Mouse (Mus musculus): Measurements from ENCODE around the gene Hsdl2. TPM values are rescaled to one million over a fixed set of nuclear protein-coding genes. Genes with fewer than 3 reads are reported as not detected.
A peak's percentile ranks its signal among the peaks of the same experiment; 100 is the strongest.
"Not testable (repeated sequence)": the region's sequence is repeated elsewhere in the genome, so short reads cannot be mapped to it uniquely, and the experiment has no call there.

Gene Hsdl2
- total RNA-seq, 2 experiments from 2014 or later = 253 to 276 TPM

DNA sequence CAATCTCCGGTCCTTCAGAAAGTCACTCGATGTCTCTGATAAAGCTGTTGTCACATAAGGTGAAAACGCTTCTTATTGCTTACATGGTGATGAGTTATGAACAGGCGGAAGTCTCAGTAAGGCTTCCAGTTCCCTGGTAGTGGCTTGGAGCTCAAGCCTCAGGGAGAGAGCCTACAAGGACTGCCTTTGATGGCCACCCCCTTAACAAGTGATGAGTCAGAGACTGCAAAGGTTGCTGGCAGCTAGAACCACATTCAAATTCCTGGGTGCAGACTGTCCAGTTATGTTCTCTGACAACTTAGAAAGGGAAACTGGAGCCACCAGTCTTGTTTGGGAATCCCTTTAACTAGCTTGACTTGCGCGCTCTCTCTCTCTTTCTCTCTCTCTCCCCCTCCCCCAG, 21.2 kb upstream of the Hsdl2 start:
- intact Hi-C loops (cut with DNase I) = no loop called here
- DNase-seq = no peak

DNA sequence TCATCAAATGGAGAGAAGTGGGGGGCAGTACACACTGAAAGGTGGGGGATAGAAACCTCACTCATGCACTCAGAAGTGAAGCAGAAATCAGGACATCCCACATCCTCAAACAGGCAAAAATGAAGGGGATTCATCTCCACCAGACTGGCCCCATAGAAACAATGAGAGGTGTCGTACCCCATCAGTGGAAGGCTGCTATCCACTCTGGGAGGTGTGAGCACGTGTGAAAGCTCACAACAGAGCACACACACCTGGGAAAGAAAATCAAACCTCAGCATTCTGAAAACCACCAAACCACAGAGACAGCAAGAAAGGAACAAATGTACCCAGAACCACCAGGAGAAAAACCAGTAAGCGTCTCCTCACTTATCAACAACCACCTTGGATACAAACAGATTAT, 17.2 kb upstream of the Hsdl2 start:
- DNase-seq = no peak
- intact Hi-C loops (cut with DNase I) = no loop called here

DNA sequence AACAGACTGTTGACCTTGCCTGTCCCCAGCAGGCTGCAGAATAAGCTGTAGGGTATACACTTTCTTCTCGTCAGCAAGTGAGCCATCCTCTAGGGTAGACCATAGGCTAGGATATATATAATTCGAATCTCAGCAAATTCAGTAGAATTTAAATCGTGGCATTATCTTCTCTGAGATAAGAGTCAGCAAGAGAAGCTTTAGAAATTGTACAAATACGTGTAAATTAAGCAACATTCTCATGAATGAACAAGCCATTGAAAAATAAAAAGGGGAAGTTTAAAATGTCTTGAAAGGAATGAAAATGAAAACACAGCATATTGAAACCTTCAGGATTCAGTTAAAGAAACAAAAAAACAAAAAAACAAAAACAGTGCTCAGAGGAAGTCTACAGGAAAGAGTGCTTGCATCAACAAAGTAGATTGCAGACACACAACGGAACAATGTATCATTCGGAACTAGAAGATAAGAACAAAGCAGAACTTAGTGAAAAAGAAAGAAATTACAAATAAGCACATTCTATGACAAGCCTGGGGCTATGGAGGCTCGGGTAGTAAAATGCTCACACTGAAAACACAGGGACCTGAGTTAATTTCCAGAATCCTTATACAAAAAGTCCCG, 15.7 kb upstream of the Hsdl2 start:
- DNase-seq = no peak
- intact Hi-C loops (cut with DNase I) = no loop called here

DNA sequence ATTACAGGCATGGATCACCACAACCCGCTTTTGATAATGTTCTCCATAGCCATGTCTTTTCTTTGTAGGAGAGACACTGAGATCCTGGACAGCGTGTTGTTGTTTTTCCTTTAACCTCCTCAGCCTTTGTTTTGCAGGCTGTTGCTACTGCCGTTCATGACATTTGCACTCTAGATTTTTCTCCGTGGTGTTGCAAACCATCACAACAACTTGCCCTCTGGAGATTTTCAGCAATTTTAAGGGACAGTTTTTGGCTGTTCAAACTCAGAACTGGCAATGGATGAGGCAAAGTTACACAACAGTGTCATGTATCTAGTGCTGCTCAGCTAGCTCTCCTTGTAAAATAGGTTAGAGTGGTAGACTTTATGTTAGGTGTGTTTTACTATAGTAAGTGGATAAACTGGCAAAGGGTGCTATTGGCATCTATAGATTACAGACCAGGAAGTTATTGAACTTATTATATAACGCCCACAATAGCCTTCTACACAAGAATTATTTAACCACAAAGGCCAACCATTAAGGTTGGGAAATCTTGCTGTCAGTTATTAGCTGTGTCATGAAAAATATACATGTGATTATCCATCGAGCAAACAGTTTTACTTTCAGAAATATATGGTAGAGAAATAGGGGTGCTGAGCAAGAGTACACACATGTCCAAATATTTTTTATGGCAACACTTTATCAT, 13.6 kb upstream of the Hsdl2 start:
- DNase-seq = no peak
- intact Hi-C loops (cut with DNase I) = loop anchor here (2.0 kb wide), 1 partner anchor 471 kb away; no protein-coding TSS in a partner anchor

DNA sequence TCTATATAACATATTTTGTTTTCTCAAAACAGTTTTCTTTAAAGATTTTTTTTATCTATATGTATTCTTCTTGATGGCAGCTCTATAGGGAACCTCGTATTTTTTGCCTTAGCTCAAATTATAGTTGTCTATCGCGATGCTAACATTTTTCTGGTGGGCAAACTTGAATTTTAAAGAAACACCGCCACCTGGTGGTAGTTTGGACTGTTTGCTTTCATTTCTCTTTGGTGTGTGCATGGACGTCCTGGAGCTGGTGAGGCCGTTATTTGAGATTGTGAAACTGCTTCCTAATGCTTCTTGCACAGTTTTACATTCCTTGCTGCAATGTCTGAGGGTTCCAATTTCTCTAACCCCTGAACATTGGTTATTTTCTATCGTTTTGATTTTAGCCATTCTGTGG, 11.8 kb upstream of the Hsdl2 start:
- intact Hi-C loops (cut with DNase I) = loop anchor here (1.0 to 2.0 kb wide), 3 partner anchors 188 to 473 kb away; no protein-coding TSS in a partner anchor
- DNase-seq = peak; percentile 81 to 88

DNA sequence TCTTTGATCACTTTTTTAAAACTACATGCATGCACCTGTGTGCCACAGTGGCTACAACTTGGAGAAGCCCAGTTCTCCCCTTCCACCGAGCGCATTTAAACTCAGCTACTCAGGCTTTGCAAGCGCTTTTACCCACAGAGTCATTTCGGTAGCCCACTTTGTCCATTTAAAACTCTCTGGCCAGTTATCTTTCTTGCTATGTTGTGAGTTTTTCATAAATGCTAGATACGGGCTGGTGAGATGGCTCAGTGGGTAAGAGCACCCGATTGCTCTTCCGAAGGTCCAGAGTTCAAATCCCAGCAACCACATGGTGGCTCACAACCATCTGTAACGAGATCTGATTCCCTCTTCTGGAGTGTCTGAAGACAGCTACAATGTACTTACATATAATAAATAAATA, 10.8 kb upstream of the Hsdl2 start:
- DNase-seq; intact Hi-C loops (cut with DNase I): not testable (repeated sequence)

GRCm38 (mm10) chr4:59572521-59573118, 8.7 kb upstream of the Hsdl2 start:
- intact Hi-C loops (cut with DNase I) = no loop called here
- no peak for DNase-seq

GRCm38 (mm10) chr4:59575184-59575958, 6.0 kb upstream of the Hsdl2 start:
- no peak for DNase-seq
- intact Hi-C loops (cut with DNase I) = no loop called here

GRCm38 (mm10) chr4:59580495-59581281, 675 bp upstream of the Hsdl2 start:
- peak; percentile 32 to 42 for DNase-seq
- intact Hi-C loops (cut with DNase I) = no loop called here

- intact Hi-C loops (cut with DNase I) = no loop called here
- peak in 1 of 2 experiments; percentile 28 for DNase-seq
Observed at GRCm38 (mm10) chr4:59582186-59582585, 823 bp downstream of the Hsdl2 start.

DNA sequence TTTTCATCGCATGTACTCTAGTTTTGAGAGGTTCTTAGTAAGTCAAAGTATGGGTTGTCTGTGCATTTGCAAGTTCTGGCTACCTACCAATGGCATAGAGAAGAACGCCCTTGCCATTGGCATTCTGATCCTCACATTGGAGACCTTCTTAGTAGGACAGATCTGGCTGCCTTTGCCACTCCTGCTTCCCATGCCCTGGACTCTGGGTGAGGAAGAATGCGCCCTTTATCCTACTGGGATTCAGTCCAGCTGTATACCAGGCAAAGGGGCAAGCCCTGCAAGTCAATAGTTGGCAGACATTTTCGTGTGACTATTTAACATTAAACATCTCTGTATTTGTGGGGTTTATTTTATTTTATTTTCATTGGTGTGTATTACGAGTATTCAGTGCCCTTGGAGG, 3.7 kb downstream of the Hsdl2 start:
- DNase-seq = peak; percentile 83 to 86
- intact Hi-C loops (cut with DNase I) = no loop called here

DNA sequence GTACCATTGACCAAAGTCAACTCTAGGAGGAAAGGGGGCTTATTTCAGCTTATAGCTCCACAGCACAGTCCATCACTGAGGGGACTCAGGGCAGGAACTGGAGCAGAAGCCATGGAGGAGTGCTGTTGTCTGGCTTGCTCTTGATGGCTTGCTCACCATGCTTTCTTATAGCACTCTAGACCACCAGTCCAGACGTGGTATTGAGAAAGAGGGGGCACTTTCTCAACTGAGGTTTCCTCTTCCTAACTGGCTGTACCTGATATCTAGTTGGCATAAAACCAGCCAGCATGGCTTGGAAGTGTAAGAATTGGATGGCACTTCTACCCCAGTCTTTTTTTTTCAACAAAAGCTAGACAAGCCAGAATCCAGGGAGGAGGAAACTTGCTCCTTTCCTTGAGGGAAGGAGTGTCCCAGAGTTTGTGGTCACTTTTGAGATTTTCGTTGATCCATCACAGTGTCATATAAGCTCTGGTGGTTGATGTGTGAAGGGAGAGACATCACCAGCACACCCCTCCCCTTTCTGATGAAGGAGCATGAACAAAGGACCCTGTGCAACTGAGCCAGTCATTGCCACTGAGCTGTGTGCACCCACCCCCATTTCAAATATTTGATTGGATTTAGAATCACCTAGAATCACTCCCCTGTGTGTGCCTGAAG, 6.0 kb downstream of the Hsdl2 start:
- intact Hi-C loops (cut with DNase I) = no loop called here

GRCm38 (mm10) chr4:59587872-59588226, 6.5 kb downstream of the Hsdl2 start:
- intact Hi-C loops (cut with DNase I) = no loop called here
- DNase-seq = no peak

More for the DNA sequence above, 6.0 kb downstream of the Hsdl2 start:
- DNase-seq = no peak

DNA sequence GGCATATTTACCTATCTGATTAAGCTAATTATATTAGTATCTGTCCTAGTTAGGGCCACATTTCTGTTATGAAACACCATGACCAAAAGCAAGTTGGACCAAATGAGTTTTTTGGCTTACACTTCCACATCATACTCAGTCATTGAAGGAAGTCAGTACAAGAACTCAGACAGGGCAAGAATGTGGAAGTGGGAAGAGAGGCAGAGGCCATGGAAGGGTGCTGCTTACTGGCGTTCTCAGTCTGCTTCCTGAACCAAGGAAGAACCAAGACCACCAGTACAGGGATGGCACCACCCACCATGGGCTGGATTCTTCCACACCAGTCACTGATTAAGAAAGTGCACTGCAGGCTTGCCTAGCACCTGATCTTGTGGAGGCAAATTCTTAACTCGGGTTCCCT, 13.3 kb downstream of the Hsdl2 start:
- intact Hi-C loops (cut with DNase I) = no loop called here
- DNase-seq = no peak

GRCm38 (mm10) chr4:59596556-59596955, 15.2 kb downstream of the Hsdl2 start:
- DNase-seq = no peak
- intact Hi-C loops (cut with DNase I) = no loop called here

DNA sequence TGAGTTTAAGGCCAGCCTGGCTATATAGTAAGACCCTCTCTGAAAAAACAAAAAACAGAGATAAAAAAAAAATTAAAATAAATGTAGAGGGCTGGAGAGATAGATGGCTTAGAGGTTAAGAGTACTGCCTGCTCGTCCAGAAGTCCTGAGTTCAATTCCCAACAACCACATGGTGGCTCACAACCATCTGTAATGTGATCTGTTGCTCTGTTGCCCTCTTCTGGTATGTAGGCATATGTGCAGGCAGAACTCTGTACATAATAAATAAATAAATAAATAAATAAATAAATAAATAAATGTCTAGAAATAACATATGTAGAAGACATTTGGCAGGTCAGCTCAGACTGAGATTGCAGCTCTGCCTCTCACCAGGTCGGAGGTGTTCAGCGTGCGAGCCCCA, 21.3 kb downstream of the Hsdl2 start:
- intact Hi-C loops (cut with DNase I) = no loop called here
- no peak for DNase-seq

- intact Hi-C loops (cut with DNase I) = no loop called here
- DNase-seq = no peak
Observed at GRCm38 (mm10) chr4:59604892-59605291, 23.5 kb downstream of the Hsdl2 start.

DNA sequence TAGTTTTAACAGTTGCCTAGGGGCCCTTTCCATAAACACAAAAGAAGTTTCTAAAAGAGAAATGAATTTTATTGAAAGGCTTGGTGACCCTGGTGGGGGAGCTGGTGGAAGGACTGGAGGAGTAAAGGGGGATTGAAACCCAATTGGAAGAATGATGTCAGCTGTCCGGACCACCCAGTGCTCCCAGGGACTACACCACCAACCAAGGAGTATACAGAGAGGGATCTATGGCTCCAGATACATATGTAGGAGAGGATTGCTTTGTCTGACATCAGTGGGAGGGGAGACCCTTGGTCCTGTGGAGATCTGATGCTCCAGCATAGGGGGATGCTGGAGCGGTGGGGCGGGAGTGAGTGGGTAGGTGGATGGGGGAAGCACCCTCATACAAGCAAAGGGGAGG, 24.1 kb downstream of the Hsdl2 start:
- DNase-seq = no peak
- intact Hi-C loops (cut with DNase I) = no loop called here

GRCm38 (mm10) chr4:59610411-59610810, 29.0 kb downstream of the Hsdl2 start:
- intact Hi-C loops (cut with DNase I) = no loop called here
- DNase-seq = no peak

- DNase-seq = peak; percentile 53 to 54
- intact Hi-C loops (cut with DNase I) = loop anchor here (5.0 kb wide), 2 partner anchors 237 to 257 kb away; no protein-coding TSS in a partner anchor
Observed at GRCm38 (mm10) chr4:59614986-59615385, 33.6 kb downstream of the Hsdl2 start.
